Mouse (Mus musculus) B cell, adult 2 months (primary cell): ENCODE data around the gene Fblim1.
"Not testable (repeated sequence)": the region's sequence is repeated elsewhere in the genome, so short reads cannot be mapped to it uniquely, and the experiment has no call there.

ENCODE experiments used
- DNase-seq, 2 experiments: peaks; one replicate each; pipeline ENCODE4 v3.0.0; 2022

Fblim1 gene

GRCm38 (mm10) chr4:141598894-141599250, 7.0 kb downstream of the Fblim1 start:
- DNase-seq, result no peak

GRCm38 (mm10) chr4:141598199-141598893, 7.5 kb downstream of the Fblim1 start:
- DNase-seq, result no peak

- no peak for DNase-seq
Observed at GRCm38 (mm10) chr4:141596700-141597328, 9.1 kb downstream of the Fblim1 start.

GRCm38 (mm10) chr4:141595605-141596268, 10.2 kb downstream of the Fblim1 start:
- DNase-seq, result no peak

GRCm38 (mm10) chr4:141595138-141595537, 10.8 kb downstream of the Fblim1 start:
- DNase-seq, result no peak

- DNase-seq, result peak; percentile 61 to 64
Observed at GRCm38 (mm10) chr4:141591547-141591946, 14.3 kb downstream of the Fblim1 start.

- no peak for DNase-seq
Observed at GRCm38 (mm10) chr4:141583919-141584318, 22.0 kb downstream of the Fblim1 start.

- no peak for DNase-seq
Observed at GRCm38 (mm10) chr4:141581051-141581450, 24.8 kb downstream of the Fblim1 start.

- no peak for DNase-seq
Observed at GRCm38 (mm10) chr4:141578833-141579232, 27.1 kb downstream of the Fblim1 start.

GRCm38 (mm10) chr4:141576877-141577276, 29.0 kb downstream of the Fblim1 start:
- DNase-seq, result no peak

GRCm38 (mm10) chr4:141576404-141576803, 29.5 kb downstream of the Fblim1 start:
- no peak for DNase-seq

GRCm38 (mm10) chr4:141574789-141575702, 30.9 kb downstream of the Fblim1 start:
- DNase-seq, result peak; percentile 90 to 92

- no peak for DNase-seq
Observed at GRCm38 (mm10) chr4:141573359-141573966, 32.4 kb downstream of the Fblim1 start.

GRCm38 (mm10) chr4:141572668-141573358, 33.1 kb downstream of the Fblim1 start:
- no peak for DNase-seq

GRCm38 (mm10) chr4:141571934-141572333, 34.0 kb downstream of the Fblim1 start:
- no peak for DNase-seq

GRCm38 (mm10) chr4:141571337-141571739, 34.6 kb downstream of the Fblim1 start:
- no peak for DNase-seq

- DNase-seq, result no peak
Observed at GRCm38 (mm10) chr4:141570821-141571220, 35.1 kb downstream of the Fblim1 start.

GRCm38 (mm10) chr4:141570004-141570403, 35.9 kb downstream of the Fblim1 start:
- DNase-seq, result no peak

GRCm38 (mm10) chr4:141568966-141569365, 36.9 kb downstream of the Fblim1 start:
- no peak for DNase-seq

- not testable (repeated sequence) for DNase-seq
Observed at GRCm38 (mm10) chr4:141567174-141567573, 38.7 kb downstream of the Fblim1 start.

- no peak for DNase-seq
Observed at GRCm38 (mm10) chr4:141566187-141566586, 39.7 kb downstream of the Fblim1 start.

- no peak for DNase-seq
Observed at GRCm38 (mm10) chr4:141565325-141565724, 40.6 kb downstream of the Fblim1 start.
